Mouse (Mus musculus): ENCODE results near the gene Kazn. TPM values are rescaled to one million over a fixed set of nuclear protein-coding genes. Genes with fewer than 3 reads are reported as not detected.

Kazn gene
- polyA plus RNA-seq, 1 experiment = 80.2 TPM

DNA sequence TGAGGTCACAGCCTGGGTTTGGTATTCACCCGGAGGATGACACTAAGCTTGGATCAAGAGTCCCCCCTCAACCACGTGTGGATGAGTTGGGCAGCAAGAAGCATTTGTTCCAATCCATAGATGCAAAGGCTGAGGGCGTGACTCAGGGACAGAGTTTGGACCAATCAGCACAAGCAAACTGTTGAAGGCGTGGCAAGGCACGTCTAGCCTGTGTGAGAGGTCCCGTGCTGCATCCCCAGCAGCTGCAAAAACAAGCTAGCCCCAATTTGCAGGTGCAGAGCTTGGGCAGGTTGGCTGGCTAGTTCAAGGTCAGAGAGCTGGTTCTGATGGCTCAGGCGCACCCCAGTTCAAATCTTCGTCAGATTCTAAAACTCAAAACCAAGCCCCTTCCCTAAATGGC lies 20.2 kb downstream of the Kazn start:
- Histone ChIP-seq H3K36me3 (ENCODE audit: control insufficient read depth, insufficient read depth, low read length, poor library complexity, severe bottlenecking) (no peaks in the 10 kb centered on the region), H3K4me3 (ENCODE audit: low read depth, low read length) (no peak overlapping the region), H3K27ac (ENCODE audit: insufficient read depth, low read length) (no peak overlapping the region), H3K27me3 (ENCODE audit: control insufficient read depth, insufficient read depth, low read length, poor library complexity, severe bottlenecking) (no peaks in the 10 kb centered on the region), H3K9me3 (replicated peaks; ENCODE audit: control insufficient read depth, insufficient read depth, low read length, poor library complexity, severe bottlenecking) (no peaks in the 10 kb centered on the region), H3K9ac (ENCODE audit: low read depth, poor library complexity, severe bottlenecking) (no peak overlapping the region), H3K4me1 (ENCODE audit: control insufficient read depth, insufficient read depth, low read length) (peaks cover 30% of the 10 kb centered on the region)
- TF ChIP-seq POLR2A (IDR thresholded peaks at IDR 0.05; ENCODE audit: insufficient read depth, low read length) = no peak
- peak; percentile 83; the same call in 1 of the 2 replicates for TF ChIP-seq EP300 (IDR thresholded peaks at IDR 0.05; ENCODE audit: insufficient read depth, low read depth, low read length)
- TF ChIP-seq CTCF (IDR thresholded peaks at IDR 0.05; ENCODE audit: low read depth, low read length) = no peak

DNA sequence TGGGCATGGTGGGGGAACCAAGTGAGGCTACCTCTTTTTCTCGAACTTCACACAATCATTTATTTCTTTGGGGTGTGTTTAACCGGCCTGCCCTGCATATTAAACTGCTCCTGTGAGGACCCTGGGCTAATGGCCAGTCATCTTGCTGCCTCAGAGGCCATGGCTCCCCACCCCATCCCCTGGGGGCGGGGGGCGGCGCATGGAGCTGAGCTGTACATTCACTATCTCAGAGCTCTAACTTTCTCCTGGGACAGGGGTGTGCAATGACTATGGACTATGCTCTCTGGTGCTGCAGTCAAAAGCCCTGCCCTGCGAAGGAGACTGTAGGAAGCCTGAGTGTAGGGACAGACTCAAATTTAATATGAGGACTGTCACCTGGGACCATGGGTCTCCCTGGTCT lies 22.2 kb downstream of the Kazn start:
- Histone ChIP-seq H3K4me1 (ENCODE audit: control insufficient read depth, insufficient read depth, low read length) (peaks cover 27% of the 10 kb centered on the region), H3K36me3 (ENCODE audit: control insufficient read depth, insufficient read depth, low read length, poor library complexity, severe bottlenecking) (no peaks in the 10 kb centered on the region), H3K27me3 (ENCODE audit: control insufficient read depth, insufficient read depth, low read length, poor library complexity, severe bottlenecking) (no peaks in the 10 kb centered on the region), H3K9ac (ENCODE audit: low read depth, poor library complexity, severe bottlenecking) (no peak overlapping the region), H3K9me3 (replicated peaks; ENCODE audit: control insufficient read depth, insufficient read depth, low read length, poor library complexity, severe bottlenecking) (no peaks in the 10 kb centered on the region), H3K4me3 (ENCODE audit: low read depth, low read length) (no peak overlapping the region), H3K27ac (ENCODE audit: insufficient read depth, low read length) (no peak overlapping the region)
- TF ChIP-seq EP300 (IDR thresholded peaks at IDR 0.05; ENCODE audit: insufficient read depth, low read depth, low read length) (no peak), CTCF (IDR thresholded peaks at IDR 0.05; ENCODE audit: low read depth, low read length) (no peak), POLR2A (IDR thresholded peaks at IDR 0.05; ENCODE audit: insufficient read depth, low read length) (no peak)

DNA sequence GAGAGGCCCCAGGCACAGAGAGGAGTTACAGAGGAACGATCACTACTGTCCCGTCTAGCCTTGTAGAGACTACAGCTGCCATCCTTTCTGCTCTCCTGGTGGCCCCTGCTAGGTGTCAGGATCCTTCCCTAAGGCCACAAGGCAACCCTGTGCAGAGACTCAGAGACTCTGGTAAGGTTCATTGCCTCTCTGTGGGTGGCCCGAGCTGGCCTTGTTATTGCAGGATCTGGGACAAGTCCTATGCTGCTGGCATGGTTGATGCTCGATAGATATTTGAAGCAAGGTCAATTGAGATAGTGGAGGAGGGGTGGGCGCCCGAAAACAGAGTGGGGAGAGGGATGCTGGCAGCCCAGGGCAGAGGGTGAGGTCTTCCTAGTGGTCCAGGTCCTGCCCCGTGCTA lies 23.4 kb downstream of the Kazn start:
- Histone ChIP-seq H3K9me3 (replicated peaks; ENCODE audit: control insufficient read depth, insufficient read depth, low read length, poor library complexity, severe bottlenecking) (no peaks in the 10 kb centered on the region), H3K27ac (ENCODE audit: insufficient read depth, low read length) (no peak overlapping the region), H3K36me3 (ENCODE audit: control insufficient read depth, insufficient read depth, low read length, poor library complexity, severe bottlenecking) (no peaks in the 10 kb centered on the region), H3K4me3 (ENCODE audit: low read depth, low read length) (no peak overlapping the region), H3K9ac (ENCODE audit: low read depth, poor library complexity, severe bottlenecking) (no peak overlapping the region), H3K27me3 (ENCODE audit: control insufficient read depth, insufficient read depth, low read length, poor library complexity, severe bottlenecking) (no peaks in the 10 kb centered on the region), H3K4me1 (ENCODE audit: control insufficient read depth, insufficient read depth, low read length) (peaks cover 17% of the 10 kb centered on the region)
- TF ChIP-seq CTCF (IDR thresholded peaks at IDR 0.05; ENCODE audit: low read depth, low read length) (no peak), EP300 (IDR thresholded peaks at IDR 0.05; ENCODE audit: insufficient read depth, low read depth, low read length) (no peak), POLR2A (IDR thresholded peaks at IDR 0.05; ENCODE audit: insufficient read depth, low read length) (no peak)

DNA sequence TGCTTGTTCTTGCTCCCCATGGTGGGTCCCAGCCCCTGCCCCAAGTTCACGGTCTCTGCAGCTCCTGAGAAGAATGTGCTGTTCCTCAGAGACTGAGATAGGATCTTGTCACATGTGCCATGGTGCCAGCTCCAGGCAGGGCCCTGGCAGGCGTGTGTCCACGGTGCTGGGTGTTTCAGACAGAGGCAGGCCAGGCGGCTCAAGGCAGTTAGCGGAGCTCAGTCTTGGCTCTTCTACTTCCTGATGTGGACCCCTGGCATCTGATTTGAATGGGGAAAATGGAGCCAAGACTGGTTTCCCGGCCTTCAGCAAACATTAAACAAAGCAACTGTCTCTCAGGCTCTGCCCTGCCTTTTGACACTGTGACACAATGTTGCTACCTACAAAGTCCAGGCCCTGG lies 24.7 kb downstream of the Kazn start:
- Histone ChIP-seq H3K4me3 (ENCODE audit: low read depth, low read length) (no peak overlapping the region), H3K36me3 (ENCODE audit: control insufficient read depth, insufficient read depth, low read length, poor library complexity, severe bottlenecking) (no peaks in the 10 kb centered on the region; the same call in 1 of the 2 replicates), H3K27ac (ENCODE audit: insufficient read depth, low read length) (no peak overlapping the region), H3K9ac (ENCODE audit: low read depth, poor library complexity, severe bottlenecking) (no peak overlapping the region), H3K4me1 (ENCODE audit: control insufficient read depth, insufficient read depth, low read length) (peaks cover 14% of the 10 kb centered on the region), H3K27me3 (ENCODE audit: control insufficient read depth, insufficient read depth, low read length, poor library complexity, severe bottlenecking) (no peaks in the 10 kb centered on the region), H3K9me3 (replicated peaks; ENCODE audit: control insufficient read depth, insufficient read depth, low read length, poor library complexity, severe bottlenecking) (no peaks in the 10 kb centered on the region)
- TF ChIP-seq POLR2A (IDR thresholded peaks at IDR 0.05; ENCODE audit: insufficient read depth, low read length) (no peak), CTCF (IDR thresholded peaks at IDR 0.05; ENCODE audit: low read depth, low read length) (no peak), EP300 (IDR thresholded peaks at IDR 0.05; ENCODE audit: insufficient read depth, low read depth, low read length) (no peak)

DNA sequence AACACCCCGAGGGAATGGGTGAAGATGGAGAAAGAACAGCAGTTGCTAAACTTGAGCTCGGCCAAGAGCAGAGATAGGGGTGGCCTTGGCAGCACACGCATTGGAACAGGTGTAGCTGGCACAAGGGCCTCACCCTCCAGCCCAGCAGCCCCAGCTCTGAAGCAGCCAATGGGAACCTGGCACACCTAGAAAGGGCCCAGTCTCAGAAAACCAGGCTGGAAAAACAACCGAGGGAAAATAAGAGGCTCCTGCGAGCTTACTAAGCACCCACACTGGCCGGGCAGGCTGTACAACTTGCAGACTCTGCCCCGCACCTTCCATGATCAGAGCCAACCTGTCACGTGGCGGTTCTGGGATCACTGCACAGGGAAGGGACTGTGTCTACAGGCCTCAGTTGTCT lies 26.8 kb downstream of the Kazn start:
- Histone ChIP-seq H3K27me3 (ENCODE audit: control insufficient read depth, insufficient read depth, low read length, poor library complexity, severe bottlenecking) (no peaks in the 10 kb centered on the region), H3K27ac (ENCODE audit: insufficient read depth, low read length) (no peak overlapping the region), H3K4me1 (ENCODE audit: control insufficient read depth, insufficient read depth, low read length) (peaks cover 8% of the 10 kb centered on the region), H3K9me3 (replicated peaks; ENCODE audit: control insufficient read depth, insufficient read depth, low read length, poor library complexity, severe bottlenecking) (no peaks in the 10 kb centered on the region), H3K36me3 (ENCODE audit: control insufficient read depth, insufficient read depth, low read length, poor library complexity, severe bottlenecking) (peaks cover 4% of the 10 kb centered on the region), H3K4me3 (ENCODE audit: low read depth, low read length) (no peak overlapping the region), H3K9ac (ENCODE audit: low read depth, poor library complexity, severe bottlenecking) (no peak overlapping the region)
- no peak for TF ChIP-seq POLR2A (IDR thresholded peaks at IDR 0.05; ENCODE audit: insufficient read depth, low read length)
- TF ChIP-seq EP300 (IDR thresholded peaks at IDR 0.05; ENCODE audit: insufficient read depth, low read depth, low read length) = no peak
- TF ChIP-seq CTCF (IDR thresholded peaks at IDR 0.05; ENCODE audit: low read depth, low read length) = no peak

DNA sequence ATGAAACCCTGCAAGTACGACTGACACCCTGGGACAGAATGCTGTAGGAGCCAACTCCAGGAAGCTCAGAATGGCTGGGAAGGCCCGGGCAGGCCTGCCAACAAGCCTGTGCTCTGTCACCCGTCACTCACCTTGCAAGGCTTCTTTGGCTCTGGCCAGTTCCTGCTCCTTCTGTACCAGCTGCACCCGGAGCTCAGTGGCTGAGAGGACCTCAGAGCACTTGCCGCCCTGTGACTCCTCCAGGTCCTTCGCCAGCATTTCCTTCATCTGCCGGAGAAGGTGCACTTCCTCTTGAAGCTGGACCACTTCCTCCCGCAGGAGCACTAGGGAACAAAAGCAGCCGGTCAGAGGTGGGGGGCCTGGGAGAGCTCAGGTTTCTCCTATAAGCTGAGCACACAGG lies 29.3 kb downstream of the Kazn start:
- Histone ChIP-seq H3K27ac (ENCODE audit: insufficient read depth, low read length) (no peak overlapping the region), H3K27me3 (ENCODE audit: control insufficient read depth, insufficient read depth, low read length, poor library complexity, severe bottlenecking) (no peaks in the 10 kb centered on the region), H3K9me3 (replicated peaks; ENCODE audit: control insufficient read depth, insufficient read depth, low read length, poor library complexity, severe bottlenecking) (no peaks in the 10 kb centered on the region), H3K4me1 (ENCODE audit: control insufficient read depth, insufficient read depth, low read length) (no peaks in the 10 kb centered on the region), H3K4me3 (ENCODE audit: low read depth, low read length) (no peak overlapping the region), H3K9ac (ENCODE audit: low read depth, poor library complexity, severe bottlenecking) (no peak overlapping the region), H3K36me3 (ENCODE audit: control insufficient read depth, insufficient read depth, low read length, poor library complexity, severe bottlenecking) (peaks cover 4% of the 10 kb centered on the region)
- TF ChIP-seq CTCF (IDR thresholded peaks at IDR 0.05; ENCODE audit: low read depth, low read length) = no peak
- no peak for TF ChIP-seq POLR2A (IDR thresholded peaks at IDR 0.05; ENCODE audit: insufficient read depth, low read length)
- TF ChIP-seq EP300 (IDR thresholded peaks at IDR 0.05; ENCODE audit: insufficient read depth, low read depth, low read length) = no peak

All from ES-Bruce4 (cell line).